15 mouse cellular contexts compared by ENCODE assay signal in genomic region chr4:58547725-58548124, GRCm38 (mm10). TPM values are rescaled to one million over a fixed set of nuclear protein-coding genes. Genes with fewer than 3 reads are reported as not detected.
DNase-seq lines count a peak whose midpoint lies in the region; ATAC-seq and TF ChIP-seq lines count a peak whose summit lies in the region.
"Had no signal": no experiment of that assay in that cellular context is flagged by ENCODE, and none has a peak within 500 bp of the region (broad histone marks: within the 10 kb centered on the region; RNA-seq: fewer than 3 reads in every experiment).

No protein-coding gene starts in this region.

- TF ChIP-seq POLR2A in testis, adult 2 months (IDR thresholded peaks at IDR 0.05; ENCODE audit: control insufficient read depth, low read depth, low read length) = no peak
- no peak for TF ChIP-seq POLR2A in thymus, adult 2 months (IDR thresholded peaks at IDR 0.05; ENCODE audit: control insufficient read depth, extremely low read depth, insufficient read depth, low read length, poor library complexity)

- WGBS in heart, embryonic 10.5 days = 40% methylated on average over 9 of the region's 9 CpGs
- WGBS in limb, embryonic 12.5 days = 36% methylated on average over 9 of the region's 9 CpGs
- 96% methylated on average over 9 of the region's 9 CpGs for WGBS in thymus, adult 2 months
- 67% methylated on average over 9 of the region's 9 CpGs for WGBS in kidney, embryonic 14.5 days

- no peak for ATAC-seq in limb, embryonic 12.5 days (ENCODE audit: insufficient number of reproducible peaks, insufficient read depth, low FRiP score, low TSS enrichment, low read depth)
- no peak for ATAC-seq in kidney, embryonic 14.5 days (ENCODE audit: low FRiP score, low TSS enrichment)
- ATAC-seq: forebrain, embryonic 14.5 days; midbrain, embryonic 16.5 days had no signal

- no peak for TF ChIP-seq CTCF in testis, adult 2 months (IDR thresholded peaks at IDR 0.05; ENCODE audit: control insufficient read depth, insufficient read depth, insufficient replicate concordance, low read depth, low read length)
- TF ChIP-seq CTCF in thymus, adult 2 months (IDR thresholded peaks at IDR 0.05; ENCODE audit: borderline replicate concordance, control insufficient read depth, extremely low read depth, insufficient read depth, low read length, poor library complexity) = no peak

- H3K9me3 ChIP-seq in heart, embryonic 10.5 days = no peaks in the 10 kb centered on the region
- no peaks in the 10 kb centered on the region for H3K9me3 ChIP-seq in limb, embryonic 12.5 days
- H3K9me3 ChIP-seq in kidney, embryonic 14.5 days (ENCODE audit: control insufficient read depth, low read length) = no peaks in the 10 kb centered on the region
- H3K9me3 ChIP-seq: liver, embryonic 13.5 days; neural tube, embryonic 12.5 days had no signal

- DNase-seq in heart, adult 11 months = peak; percentile 86
- DNase-seq in heart, embryonic 10.5 days (ENCODE audit: low spot score) = no peak
- no peak for DNase-seq in testis, postnatal 10 days (ENCODE audit: low spot score)
- DNase-seq in left cerebral cortex, adult 11 months (ENCODE audit: low spot score) = no peak
- DNase-seq in thymus, adult 2 months = no peak
- DNase-seq: kidney, adult 11 months; liver, embryonic 13.5 days had no signal

- no peak overlapping the region for H3K4me3 ChIP-seq in heart, embryonic 10.5 days
- peak overlapping the region; percentile 16 for H3K4me3 ChIP-seq in testis, adult 2 months (ENCODE audit: control insufficient read depth, low read depth, low read length)
- H3K4me3 ChIP-seq in limb, embryonic 12.5 days (replicated peaks) = peak overlapping the region; percentile 14; the same call in 1 of the 2 replicates
- H3K4me3 ChIP-seq in thymus, adult 2 months (ENCODE audit: control insufficient read depth, insufficient read depth, low read length) = no peak overlapping the region
- no peak overlapping the region for H3K4me3 ChIP-seq in kidney, embryonic 14.5 days (ENCODE audit: low read length)
- H3K4me3 ChIP-seq: left cerebral cortex, adult 2 months; liver, embryonic 13.5 days; neural tube, embryonic 12.5 days had no signal

- peak overlapping the region; percentile 43 for H3K4me2 ChIP-seq in limb, embryonic 12.5 days
- H3K4me2 ChIP-seq in kidney, embryonic 14.5 days (replicated peaks; ENCODE audit: low read depth, low read length) = no peak overlapping the region
- H3K4me2 ChIP-seq: liver, embryonic 13.5 days; neural tube, embryonic 12.5 days had no signal

- H3K4me1 ChIP-seq in heart, embryonic 10.5 days = peaks cover 28% of the 10 kb centered on the region
- peaks cover 5% of the 10 kb centered on the region; the same call in 1 of the 2 replicates for H3K4me1 ChIP-seq in testis, adult 2 months (ENCODE audit: control insufficient read depth, insufficient read depth, low read length)
- H3K4me1 ChIP-seq in limb, embryonic 12.5 days (replicated peaks) = peaks cover 72% of the 10 kb centered on the region
- peaks cover 2% of the 10 kb centered on the region for H3K4me1 ChIP-seq in thymus, adult 2 months (replicated peaks; ENCODE audit: control insufficient read depth, insufficient read depth, low read length)
- H3K4me1 ChIP-seq in kidney, embryonic 14.5 days (ENCODE audit: control insufficient read depth, insufficient read depth, low read length) = peaks cover 12% of the 10 kb centered on the region

- H3K36me3 ChIP-seq in heart, embryonic 10.5 days = 0 out of 2 replicates have a peak, but pooled peaks cover 4% of the 10 kb centered on the region
- H3K36me3 ChIP-seq in testis, adult 2 months (ENCODE audit: control insufficient read depth, insufficient read depth, low read length) = no peaks in the 10 kb centered on the region
- peaks cover 67% of the 10 kb centered on the region for H3K36me3 ChIP-seq in limb, embryonic 12.5 days
- no peaks in the 10 kb centered on the region for H3K36me3 ChIP-seq in thymus, adult 2 months (ENCODE audit: control insufficient read depth, insufficient read depth, low read length)
- H3K36me3 ChIP-seq in kidney, embryonic 14.5 days (ENCODE audit: control insufficient read depth, insufficient read depth, low read length) = no peaks in the 10 kb centered on the region; the same call in 1 of the 2 replicates
- H3K36me3 ChIP-seq: G1E; liver, embryonic 13.5 days; neural tube, embryonic 12.5 days had no signal

- no peak overlapping the region; the same call in 1 of the 2 replicates for H3K27ac ChIP-seq in heart, embryonic 10.5 days
- H3K27ac ChIP-seq in testis, adult 2 months (ENCODE audit: control insufficient read depth, insufficient read depth, low read depth, low read length) = no peak overlapping the region
- peak overlapping the region; percentile 46; the same call in 1 of the 2 replicates for H3K27ac ChIP-seq in limb, embryonic 12.5 days
- H3K27ac ChIP-seq in thymus, adult 2 months (ENCODE audit: control insufficient read depth, insufficient read depth, low read length) = no peak overlapping the region
- H3K27ac ChIP-seq in kidney, embryonic 14.5 days (ENCODE audit: low read depth, low read length) = no peak overlapping the region
- H3K27ac ChIP-seq: left cerebral cortex, adult 2 months; liver, embryonic 13.5 days; neural tube, embryonic 12.5 days had no signal

- no peaks in the 10 kb centered on the region for H3K27me3 ChIP-seq in heart, embryonic 10.5 days (ENCODE audit: insufficient read depth, poor library complexity, severe bottlenecking)
- no peaks in the 10 kb centered on the region; the same call in 1 of the 2 replicates for H3K27me3 ChIP-seq in testis, adult 2 months (ENCODE audit: control insufficient read depth, insufficient read depth, low read length)
- H3K27me3 ChIP-seq in limb, embryonic 12.5 days = no peaks in the 10 kb centered on the region
- peaks cover 3% of the 10 kb centered on the region; the same call in 1 of the 2 replicates for H3K27me3 ChIP-seq in thymus, adult 2 months (ENCODE audit: control insufficient read depth, insufficient read depth, low read length)
- H3K27me3 ChIP-seq in kidney, embryonic 14.5 days (ENCODE audit: control insufficient read depth, insufficient read depth, low read length) = no peaks in the 10 kb centered on the region
- H3K27me3 ChIP-seq: neural tube, embryonic 12.5 days had no signal

- no peak overlapping the region for H3K9ac ChIP-seq in limb, embryonic 12.5 days (replicated peaks)
- H3K9ac ChIP-seq in kidney, embryonic 14.5 days (ENCODE audit: low read depth, low read length) = no peak overlapping the region
- H3K9ac ChIP-seq: liver, embryonic 13.5 days; neural tube, embryonic 12.5 days had no signal

RNA-seq across cellular contexts. Expression of gene Lpar1, which starts 6.0 kb away (rescaled TPM):
- polyA plus RNA-seq in heart, embryonic 10.5 days (2016; fragmentation: Nextera tagmentation; extraction: Ambion mirVana) = 24.7 and 38.7 TPM in 2 replicates
- polyA plus RNA-seq in testis, adult 2 months (2012; rRNA removed) = 42.6 and 43.6 TPM in 2 replicates
- polyA plus RNA-seq in limb, embryonic 12.5 days (2016; fragmentation: Nextera tagmentation; extraction: Ambion mirVana) = 247 and 253 TPM in 2 replicates
- 12.6 and 16.6 TPM in 2 replicates for polyA plus RNA-seq in thymus, adult 2 months (2012; rRNA removed)
- polyA plus RNA-seq in kidney, embryonic 14.5 days (2014; fragmentation: Nextera tagmentation; extraction: Ambion mirVana) = 30.0 and 37.4 TPM in 2 replicates
- polyA plus RNA-seq: G1E had no signal

Comparison
In these comparisons a context has a peak if more than half of its experiments do, and no peak if none do; other contexts are left out.
1. H3K4me3 ChIP-seq: peak in testis, adult 2 months (single experiment) and limb, embryonic 12.5 days (single experiment); none in heart, embryonic 10.5 days (single experiment), thymus, adult 2 months (single experiment) and kidney, embryonic 14.5 days (single experiment).